Mouse (Mus musculus): ENCODE measurements around the gene Ces3a. TPM values are rescaled to one million over a fixed set of nuclear protein-coding genes. Genes with fewer than 3 reads are reported as not detected.

Gene Ces3a
- total RNA-seq (2021) = not detected
- long read RNA-seq, experiment 1 = 0 reads
- long read RNA-seq, experiment 2 = 0 reads

GRCm38 (mm10) chr8:105048371-105048854 is at the start of gene Ces3a:
Gene Ces3a (plus strand): TSS chr8:105048601.
- intact Hi-C loops (cut with DNase I) = no loop called here
- TF ChIP-seq CTCF (IDR thresholded peaks at IDR 0.05) = no peak
- Histone ChIP-seq H3K27ac (no peak within 1 kb of the TSS), H3K4me3 (no peak within 1 kb of the TSS)
- DNase-seq (ENCODE audit: extremely low spot score in 1 of 2, low spot score in 2 of 2) = no peak

DNA sequence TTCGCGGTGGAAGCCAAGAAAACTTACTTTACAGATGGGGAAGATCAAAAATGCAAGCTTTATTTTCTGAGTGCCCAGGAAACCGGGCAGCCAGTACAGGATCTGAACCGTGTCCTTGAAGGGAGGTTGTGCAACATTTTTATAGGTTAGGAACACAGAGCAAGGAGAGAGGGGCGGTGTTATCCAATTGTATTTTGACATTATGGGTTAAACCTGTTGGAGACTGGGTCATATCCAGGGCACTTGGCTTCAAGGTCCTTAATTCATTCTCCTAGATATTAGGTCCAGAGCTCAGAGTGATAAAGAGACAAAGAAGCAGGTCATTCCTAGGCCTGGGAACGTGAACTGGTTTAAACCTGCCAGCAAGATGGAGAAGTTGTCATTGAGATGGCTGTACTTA is 49.2 kb upstream of the Ces3a start:
- no peak overlapping the region for H3K27ac ChIP-seq
- H3K4me3 ChIP-seq = no peak overlapping the region
- intact Hi-C loops (cut with DNase I) = no loop called here
- no peak for TF ChIP-seq CTCF (IDR thresholded peaks at IDR 0.05)
- no peak for DNase-seq (ENCODE audit: extremely low spot score in 1 of 2, low spot score in 2 of 2)

DNA sequence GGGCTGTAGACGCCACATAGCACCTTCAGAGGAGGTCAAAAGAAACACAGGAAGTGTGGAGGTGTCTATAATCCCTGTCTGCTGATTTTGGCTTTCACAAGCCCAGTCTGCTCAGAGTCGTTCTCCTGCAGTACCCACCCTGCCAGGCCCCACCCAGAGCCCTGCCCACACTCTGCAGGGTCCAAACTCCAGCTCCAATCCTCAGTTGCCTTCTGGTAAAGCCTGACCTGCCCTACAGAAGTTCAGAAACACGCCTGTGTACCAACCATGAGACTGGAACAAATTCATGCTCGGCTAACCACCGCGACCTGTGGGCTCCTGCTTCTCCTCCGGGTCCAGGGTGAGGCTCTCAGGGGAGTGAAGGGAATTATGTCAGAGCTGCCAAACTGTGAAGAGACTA is 47.8 kb upstream of the Ces3a start, which contains the start of gene Ces2h:
TSS of gene Ces2h (plus strand) at position 268 of the 400 bp plus-strand sequence.
- intact Hi-C loops (cut with DNase I) = no loop called here
- Histone ChIP-seq H3K4me3 (no peak within 1 kb of the TSS), H3K27ac (no peak within 1 kb of the TSS)
- no peak for DNase-seq (ENCODE audit: extremely low spot score in 1 of 2, low spot score in 2 of 2)
- no peak for TF ChIP-seq CTCF (IDR thresholded peaks at IDR 0.05)

DNA sequence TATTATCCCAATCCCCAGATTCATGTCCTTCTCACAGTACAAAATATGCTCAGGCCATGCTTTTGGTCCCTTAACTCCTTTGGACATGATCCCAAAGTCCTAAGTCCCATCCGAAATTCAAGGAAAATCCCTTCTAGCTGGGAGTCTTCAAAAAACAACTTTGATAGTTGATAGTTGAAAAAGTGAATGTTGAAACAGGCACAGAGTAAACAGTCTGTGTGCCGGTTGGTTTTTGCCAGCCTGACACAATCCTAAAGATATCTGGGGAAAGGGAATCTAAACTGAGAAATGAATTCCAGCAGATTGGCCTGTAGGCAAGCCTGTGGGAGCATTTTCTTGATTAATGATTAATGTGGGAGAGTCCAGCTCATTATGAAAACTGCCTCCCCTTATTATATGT is 38.4 kb upstream of the Ces3a start:
- no peak for DNase-seq (ENCODE audit: extremely low spot score in 1 of 2, low spot score in 2 of 2)
- H3K27ac ChIP-seq = no peak overlapping the region
- H3K4me3 ChIP-seq = no peak overlapping the region
- no peak for TF ChIP-seq CTCF (IDR thresholded peaks at IDR 0.05)
- intact Hi-C loops (cut with DNase I) = no loop called here

GRCm38 (mm10) chr8:105011136-105011535 is 37.3 kb upstream of the Ces3a start:
- DNase-seq (ENCODE audit: extremely low spot score in 1 of 2, low spot score in 2 of 2) = no peak
- H3K4me3 ChIP-seq = no peak overlapping the region
- no peak overlapping the region for H3K27ac ChIP-seq
- no peak for TF ChIP-seq CTCF (IDR thresholded peaks at IDR 0.05)
- intact Hi-C loops (cut with DNase I) = no loop called here

DNA sequence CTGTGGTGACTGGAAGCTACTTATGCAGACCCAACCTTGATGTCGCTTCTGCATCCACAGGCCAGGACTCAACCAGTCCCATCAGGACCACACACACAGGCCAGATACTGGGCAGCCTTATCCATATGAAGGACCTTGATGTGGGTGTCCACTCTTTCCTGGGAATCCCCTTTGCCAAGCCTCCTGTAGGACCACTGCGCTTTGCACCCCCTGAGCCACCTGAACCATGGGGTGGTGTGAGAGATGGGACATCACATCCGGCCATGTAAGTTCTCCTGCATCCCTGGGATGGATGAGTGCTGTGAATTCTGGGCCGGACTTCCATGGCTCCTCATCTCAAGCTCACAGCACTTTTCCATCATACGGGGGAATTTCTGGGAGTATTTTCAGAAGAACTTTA is 34.0 kb upstream of the Ces3a start:
- no peak for TF ChIP-seq CTCF (IDR thresholded peaks at IDR 0.05)
- H3K4me3 ChIP-seq = no peak overlapping the region
- DNase-seq (ENCODE audit: extremely low spot score in 1 of 2, low spot score in 2 of 2) = no peak
- H3K27ac ChIP-seq = no peak overlapping the region
- intact Hi-C loops (cut with DNase I) = no loop called here

GRCm38 (mm10) chr8:105021954-105022353 is 26.4 kb upstream of the Ces3a start:
- no peak overlapping the region for H3K4me3 ChIP-seq
- DNase-seq (ENCODE audit: extremely low spot score in 1 of 2, low spot score in 2 of 2) = no peak
- TF ChIP-seq CTCF (IDR thresholded peaks at IDR 0.05) = no peak
- no peak overlapping the region for H3K27ac ChIP-seq
- intact Hi-C loops (cut with DNase I) = no loop called here

DNA sequence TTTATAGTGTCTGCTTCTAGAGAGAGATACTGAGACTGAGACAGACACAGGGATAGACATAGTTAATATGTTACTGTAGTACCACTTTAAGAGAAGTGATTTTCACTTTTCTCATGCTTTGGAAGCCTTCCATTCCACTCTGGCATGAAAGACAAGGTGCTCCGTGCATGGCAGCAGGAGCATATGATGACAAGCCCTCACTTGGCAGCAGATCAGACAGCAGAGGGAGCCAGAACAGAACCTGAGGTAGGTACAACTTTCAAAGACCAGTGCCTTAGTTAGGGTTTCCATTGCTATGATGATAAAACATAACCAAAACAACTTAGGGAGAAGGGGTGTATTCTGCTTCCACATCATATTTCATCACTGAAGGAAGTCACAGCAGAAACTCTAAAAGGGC is 25.3 kb upstream of the Ces3a start:
- intact Hi-C loops (cut with DNase I) = no loop called here
- Histone ChIP-seq H3K4me3 (no peak overlapping the region), H3K27ac (no peak overlapping the region)
- DNase-seq (ENCODE audit: extremely low spot score in 1 of 2, low spot score in 2 of 2) = no peak
- no peak for TF ChIP-seq CTCF (IDR thresholded peaks at IDR 0.05)

DNA sequence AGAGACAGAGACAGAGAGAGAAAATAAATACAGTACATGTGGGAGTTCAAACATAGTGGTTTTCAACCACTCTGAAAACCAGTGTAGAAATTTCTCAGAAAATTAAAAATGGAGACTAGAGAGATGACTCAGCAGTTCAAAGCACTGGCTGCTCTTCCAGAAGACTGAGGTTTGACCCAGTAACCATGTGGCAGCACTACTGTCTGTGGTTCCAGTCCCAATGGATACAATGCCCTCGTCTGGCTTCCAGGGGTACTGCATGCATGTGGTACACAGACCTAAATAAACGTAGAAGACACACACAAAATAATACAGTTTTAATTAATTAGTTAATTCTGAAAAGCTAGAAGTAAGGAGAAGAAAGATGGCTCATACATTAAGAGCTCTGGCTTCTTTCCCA is 23.4 kb upstream of the Ces3a start:
- intact Hi-C loops (cut with DNase I) = no loop called here
- Histone ChIP-seq H3K27ac (no peak overlapping the region), H3K4me3 (no peak overlapping the region)
- no peak for DNase-seq (ENCODE audit: extremely low spot score in 1 of 2, low spot score in 2 of 2)
- TF ChIP-seq CTCF (IDR thresholded peaks at IDR 0.05) = peak; percentile 9; the same call in 1 of the 2 replicates

- H3K27ac ChIP-seq = no peak overlapping the region
- no peak for TF ChIP-seq CTCF (IDR thresholded peaks at IDR 0.05)
- DNase-seq (ENCODE audit: extremely low spot score in 1 of 2, low spot score in 2 of 2) = no peak
- intact Hi-C loops (cut with DNase I) = no loop called here
- no peak overlapping the region for H3K4me3 ChIP-seq
These were observed 4.9 kb upstream of the Ces3a start for GRCm38 (mm10) chr8:105043510-105043909.

GRCm38 (mm10) chr8:105045824-105046401 is 2.5 kb upstream of the Ces3a start:
- H3K4me3 ChIP-seq = no peak overlapping the region
- DNase-seq (ENCODE audit: extremely low spot score in 1 of 2, low spot score in 2 of 2) = no peak
- H3K27ac ChIP-seq = no peak overlapping the region
- no peak for TF ChIP-seq CTCF (IDR thresholded peaks at IDR 0.05)
- intact Hi-C loops (cut with DNase I) = no loop called here

- no peak for TF ChIP-seq CTCF (IDR thresholded peaks at IDR 0.05)
- intact Hi-C loops (cut with DNase I) = no loop called here
- DNase-seq (ENCODE audit: extremely low spot score in 1 of 2, low spot score in 2 of 2) = no peak
These were observed 7.8 kb downstream of the Ces3a start for GRCm38 (mm10) chr8:105056211-105056610.

DNA sequence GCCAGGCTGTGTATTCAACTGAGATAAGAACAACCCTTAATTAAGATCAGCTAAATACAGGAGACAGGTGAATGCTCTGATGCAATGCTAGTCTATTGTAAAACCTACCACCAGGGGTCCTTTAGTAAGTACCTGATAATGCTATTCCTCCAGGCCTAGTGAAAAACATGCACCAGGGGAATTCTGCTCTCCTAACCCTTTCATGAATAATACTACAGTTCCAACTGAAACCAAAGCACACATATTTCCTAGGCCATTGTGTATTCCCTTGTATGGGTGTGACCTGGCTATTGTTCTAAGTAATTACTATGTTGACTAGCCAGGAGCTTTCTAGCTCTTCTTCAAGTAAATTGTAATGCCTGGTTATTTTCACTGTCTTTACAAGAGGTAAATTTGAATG is 11.7 kb downstream of the Ces3a start:
- H3K4me3 ChIP-seq = no peak overlapping the region
- no peak for TF ChIP-seq CTCF (IDR thresholded peaks at IDR 0.05)
- no peak for DNase-seq (ENCODE audit: extremely low spot score in 1 of 2, low spot score in 2 of 2)
- no peak overlapping the region for H3K27ac ChIP-seq
- intact Hi-C loops (cut with DNase I) = no loop called here

More at GRCm38 (mm10) chr8:105056211-105056610, 7.8 kb downstream of the Ces3a start:
- Histone ChIP-seq H3K4me3 (no peak overlapping the region), H3K27ac (no peak overlapping the region)
